ENCODE assay signal across 8 mouse cellular contexts in the genomic region with DNA sequence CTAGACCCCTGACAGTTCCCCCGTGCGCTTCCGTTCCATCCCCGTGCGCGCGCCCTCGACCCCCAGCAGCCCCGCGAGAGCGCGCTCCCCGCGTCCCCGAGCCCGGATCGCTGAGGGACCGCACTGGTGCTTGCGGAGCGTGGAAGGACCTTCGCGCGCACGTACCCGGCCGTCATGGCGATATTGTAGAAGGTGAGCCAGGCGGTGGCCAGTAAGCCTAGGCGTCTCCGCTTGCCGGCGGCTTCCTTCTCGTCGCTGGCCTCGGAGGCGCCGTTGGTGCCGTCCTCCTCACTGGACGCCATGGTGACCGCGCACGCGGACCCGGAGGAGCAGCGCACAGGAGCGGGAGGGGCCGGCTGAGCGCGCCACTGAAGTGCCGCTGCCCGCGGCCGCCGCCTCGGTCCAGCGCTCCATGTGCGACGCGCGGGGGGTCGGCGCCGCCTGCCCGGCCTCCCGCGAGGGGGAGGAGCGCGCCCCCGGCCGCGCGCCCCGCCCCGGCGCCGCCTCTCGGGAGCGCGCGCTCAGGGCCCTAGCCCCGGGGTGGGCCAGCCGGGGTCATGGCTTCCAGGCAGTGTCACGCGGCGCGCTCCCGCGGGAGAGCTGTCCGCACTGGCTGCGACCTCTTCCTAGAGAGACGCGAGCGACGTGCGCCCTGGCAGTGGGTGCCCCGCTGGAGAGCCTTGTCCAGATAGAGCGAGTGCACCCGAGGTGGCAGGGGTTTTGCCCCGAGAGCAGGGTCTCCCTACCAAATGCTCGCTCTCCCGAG. TPM values are rescaled to one million over a fixed set of nuclear protein-coding genes. Genes with fewer than 3 reads are reported as not detected.
DNase-seq lines count a peak whose midpoint lies in the region; ATAC-seq and TF ChIP-seq lines count a peak whose summit lies in the region.

A gene (minus strand): TSS at position 570 of the 766 bp plus-strand sequence.

- peak within 1 kb of the TSS; percentile 80 for H3K4me2 ChIP-seq in embryonic facial prominence, embryonic 12.5 days (replicated peaks)
- H3K4me2 ChIP-seq in limb, embryonic 14.5 days (replicated peaks; ENCODE audit: low read depth, low read length, severe bottlenecking) = peak within 1 kb of the TSS; percentile 82
- H3K4me2 ChIP-seq in midbrain, embryonic 16.5 days (ENCODE audit: low read length) = peak within 1 kb of the TSS; percentile 63

- H3K27ac ChIP-seq in embryonic facial prominence, embryonic 12.5 days = peak within 1 kb of the TSS; percentile 81
- peak within 1 kb of the TSS; percentile 82 for H3K27ac ChIP-seq in limb, embryonic 14.5 days (replicated peaks; ENCODE audit: low read depth, low read length)
- H3K27ac ChIP-seq in midbrain, embryonic 16.5 days (ENCODE audit: low read length) = peak within 1 kb of the TSS; percentile 93

- peaks cover 4% of the 10 kb centered on the region; the same call in 1 of the 2 replicates for H3K4me1 ChIP-seq in embryonic facial prominence, embryonic 12.5 days
- H3K4me1 ChIP-seq in limb, embryonic 14.5 days (ENCODE audit: control insufficient read depth, insufficient read depth, low read length) = no peaks in the 10 kb centered on the region
- peaks cover 15% of the 10 kb centered on the region for H3K4me1 ChIP-seq in midbrain, embryonic 16.5 days (ENCODE audit: control insufficient read depth, insufficient read depth, low read length)

- H3K36me3 ChIP-seq in embryonic facial prominence, embryonic 12.5 days = no peaks in the 10 kb centered on the region
- no peaks in the 10 kb centered on the region for H3K36me3 ChIP-seq in limb, embryonic 14.5 days (ENCODE audit: control insufficient read depth, insufficient read depth, low read length)
- H3K36me3 ChIP-seq in midbrain, embryonic 16.5 days (ENCODE audit: control insufficient read depth, insufficient read depth, low read length) = no peaks in the 10 kb centered on the region

- H3K9me3 ChIP-seq in embryonic facial prominence, embryonic 12.5 days = no peaks in the 10 kb centered on the region
- H3K9me3 ChIP-seq in limb, embryonic 14.5 days (ENCODE audit: control insufficient read depth, low read length) = no peaks in the 10 kb centered on the region
- no peaks in the 10 kb centered on the region for H3K9me3 ChIP-seq in midbrain, embryonic 16.5 days (replicated peaks; ENCODE audit: control insufficient read depth, low read length, poor library complexity, severe bottlenecking)

- peak within 1 kb of the TSS; percentile 72 for H3K4me3 ChIP-seq in embryonic facial prominence, embryonic 12.5 days
- peak within 1 kb of the TSS; percentile 76 for H3K4me3 ChIP-seq in limb, embryonic 14.5 days (replicated peaks; ENCODE audit: low read length)
- H3K4me3 ChIP-seq in midbrain, embryonic 16.5 days (ENCODE audit: low read depth, low read length) = peak within 1 kb of the TSS; percentile 58

- peak within 1 kb of the TSS; percentile 68 for H3K9ac ChIP-seq in embryonic facial prominence, embryonic 12.5 days
- H3K9ac ChIP-seq in limb, embryonic 14.5 days (ENCODE audit: low read depth, low read length, severe bottlenecking) = peak within 1 kb of the TSS; percentile 74
- peak within 1 kb of the TSS; percentile 90 for H3K9ac ChIP-seq in midbrain, embryonic 16.5 days (ENCODE audit: low read depth, low read length)

- no peak for TF ChIP-seq POLR2A in limb, embryonic 14.5 days (IDR thresholded peaks at IDR 0.05; ENCODE audit: borderline replicate concordance, extremely low read depth, insufficient read depth, insufficient read length)

- no peaks in the 10 kb centered on the region for H3K27me3 ChIP-seq in embryonic facial prominence, embryonic 12.5 days
- H3K27me3 ChIP-seq in limb, embryonic 14.5 days (ENCODE audit: control insufficient read depth, insufficient read depth, low read length) = no peaks in the 10 kb centered on the region
- H3K27me3 ChIP-seq in midbrain, embryonic 16.5 days (ENCODE audit: control insufficient read depth, insufficient read depth, low read depth, low read length) = no peaks in the 10 kb centered on the region

- WGBS in embryonic facial prominence, embryonic 12.5 days = under 1% methylated on average over 85 of the region's 101 CpGs
- under 1% methylated on average over 59 of the region's 101 CpGs for WGBS in limb, embryonic 14.5 days
- WGBS in midbrain, embryonic 16.5 days = 0% methylated on average over 46 of the region's 101 CpGs

- peak; percentile 79 for DNase-seq in layer of hippocampus, adult 11-12 months (ENCODE audit: low spot score)
- no peak for DNase-seq in layer of hippocampus, adult 9-10 months (ENCODE audit: low spot score)
- peak; percentile 81 to 85 for DNase-seq in heart, adult 18-20 months
- peak; percentile 57 to 65 for DNase-seq in kidney, adult 8-10 months
- DNase-seq in limb, embryonic 14.5 days (ENCODE audit: low spot score) = peak; percentile 73
- peak; percentile 52 to 67 for DNase-seq in spleen, postnatal 10 days (ENCODE audit: low spot score in 2 of 2)

- peak; percentile 74 for ATAC-seq in embryonic facial prominence, embryonic 12.5 days (ENCODE audit: insufficient number of reproducible peaks, insufficient read depth, low FRiP score, low TSS enrichment)
- ATAC-seq in limb, embryonic 14.5 days (ENCODE audit: low FRiP score, low read depth) = peak; percentile 86
- peak; percentile 91 for ATAC-seq in midbrain, embryonic 16.5 days

RNA-seq across cellular contexts. Expression of the gene that starts here (rescaled TPM):
- polyA plus RNA-seq in embryonic facial prominence, embryonic 12.5 days (2016; fragmentation: Nextera tagmentation; extraction: Ambion mirVana) = 48.4 and 50.3 TPM in 2 replicates
- 10 to 100 TPM; 56.6 to 62.7 TPM for total RNA-seq in heart, adult 18-20 months (2021)
- polyA plus RNA-seq in limb, embryonic 14.5 days (2012; rRNA removed) = 55.4 and 61.0 TPM in 2 replicates
- 74.7 and 75.2 TPM in 2 replicates for polyA plus RNA-seq in limb, embryonic 14.5 days (2014; fragmentation: Nextera tagmentation; extraction: Ambion mirVana)
- 74.7 and 81.8 TPM in 2 replicates for polyA plus RNA-seq in midbrain, embryonic 16.5 days (2015; fragmentation: Nextera tagmentation; extraction: Ambion mirVana)
